Mouse (Mus musculus) C2C12 (cell line): Measurements from ENCODE around the gene Fnip2.

Source experiments
- CEBPB ChIP-seq: IDR thresholded peaks from one replicate; pipeline ENCODE4 v1.6.1; 2011; ENCODE audit warnings: low read depth, mild to moderate bottlenecking, control low read depth, moderate library complexity
- CTCF ChIP-seq: IDR thresholded peaks from one replicate; pipeline ENCODE4 v1.5.1; 2011; ENCODE audit not compliant: control insufficient read depth, insufficient read depth, insufficient read length
- FOSL1 ChIP-seq: IDR thresholded peaks from one replicate; pipeline ENCODE4 v1.8.0; 2011; ENCODE audit warnings: mild to moderate bottlenecking, low read length; ENCODE audit not compliant: poor library complexity, insufficient read depth, severe bottlenecking
- MAX ChIP-seq: IDR thresholded peaks from one replicate; pipeline ENCODE4 v1.6.1; 2011; ENCODE audit warnings: mild to moderate bottlenecking, control low read depth
- MYOD1 ChIP-seq: IDR thresholded peaks from one replicate; pipeline ENCODE4 v1.6.1; 2011; ENCODE audit warnings: low read depth; ENCODE audit not compliant: control insufficient read depth, insufficient read length
- MYOG ChIP-seq: IDR thresholded peaks from one replicate; pipeline ENCODE4 v1.6.1; 2011; ENCODE audit not compliant: control insufficient read depth, insufficient read length; ENCODE audit errors: extremely low read depth
- USF1 ChIP-seq: IDR thresholded peaks from one replicate; pipeline ENCODE4 v1.6.1; 2011; ENCODE audit warnings: low read depth, mild to moderate bottlenecking, control low read depth, moderate library complexity

GRCm38 (mm10) chr3:79500279-79500678, 67.3 kb downstream of the Fnip2 start:
- TF ChIP-seq CTCF (no peak), USF1 (no peak), MYOD1 (no peak), FOSL1 (no peak), MAX (no peak), CEBPB (no peak), MYOG (no peak)
